Mouse (Mus musculus): ENCODE results near the gene Qrsl1.

GRCm38 (mm10) chr10:43927736-43928135 is 26.2 kb upstream of the Qrsl1 start:
- TF ChIP-seq GATA1 (IDR thresholded peaks at IDR 0.05; ENCODE audit: low read length) (no peak), TAL1 (IDR thresholded peaks at IDR 0.05; ENCODE audit: low read length) (no peak)

Data from erythroblast, embryonic 14.5 days (primary cell).